Mouse (Mus musculus) lung, adult 2 months (tissue): ENCODE measurements around the gene Dnajc17. TPM values are rescaled to one million over a fixed set of nuclear protein-coding genes. Genes with fewer than 3 reads are reported as not detected.

Experiments
- DNase-seq: peaks from one replicate; pipeline ENCODE4 v3.0.0; 2022
- H3K4me1 ChIP-seq: fragments of 200-500 bp; 2 replicates; pipeline ENCODE4 v1.6.1; 2011; ENCODE audit warnings: low read length; ENCODE audit not compliant: control insufficient read depth, insufficient read depth
- H3K4me3 ChIP-seq: fragments of 200-500 bp; replicated peaks from 2 replicates; pipeline ENCODE3; 2011; ENCODE audit warnings: low read depth, mild to moderate bottlenecking, control low read depth, low read length; ENCODE audit errors: extremely low read depth
- CTCF ChIP-seq: fragments of 200-500 bp; IDR thresholded peaks from 2 replicates; pipeline ENCODE4 v1.5.1; 2011; ENCODE audit warnings: mild to moderate bottlenecking, low read length, control low read depth; ENCODE audit not compliant: insufficient read depth
- POLR2A ChIP-seq: fragments of 200-500 bp; IDR thresholded peaks from 2 replicates; pipeline ENCODE4 v1.6.1; 2011; ENCODE audit warnings: low read depth, mild to moderate bottlenecking, control low read depth, low read length, borderline replicate concordance; ENCODE audit errors: extremely low read depth
- WGBS: fragments of 180-500 bp; shearing (Covaris S2); methylation state at CpG from one replicate; pipeline ENCODE4 v1.1.7; 2018; 5-methylcytosine and 5-hydroxymethylcytosine counted together
- polyA plus RNA-seq: library from polyadenylated mRNA; depleted of rRNA; stranded (reverse); fragments of >200 nt; gene quantifications from 2 replicates; pipeline ENCODE4 v1.2.3, GENCODE M21; 2012; rRNA removed

Gene Dnajc17
- polyA plus RNA-seq, result 2.7 and 4.1 TPM in 2 replicates

DNA sequence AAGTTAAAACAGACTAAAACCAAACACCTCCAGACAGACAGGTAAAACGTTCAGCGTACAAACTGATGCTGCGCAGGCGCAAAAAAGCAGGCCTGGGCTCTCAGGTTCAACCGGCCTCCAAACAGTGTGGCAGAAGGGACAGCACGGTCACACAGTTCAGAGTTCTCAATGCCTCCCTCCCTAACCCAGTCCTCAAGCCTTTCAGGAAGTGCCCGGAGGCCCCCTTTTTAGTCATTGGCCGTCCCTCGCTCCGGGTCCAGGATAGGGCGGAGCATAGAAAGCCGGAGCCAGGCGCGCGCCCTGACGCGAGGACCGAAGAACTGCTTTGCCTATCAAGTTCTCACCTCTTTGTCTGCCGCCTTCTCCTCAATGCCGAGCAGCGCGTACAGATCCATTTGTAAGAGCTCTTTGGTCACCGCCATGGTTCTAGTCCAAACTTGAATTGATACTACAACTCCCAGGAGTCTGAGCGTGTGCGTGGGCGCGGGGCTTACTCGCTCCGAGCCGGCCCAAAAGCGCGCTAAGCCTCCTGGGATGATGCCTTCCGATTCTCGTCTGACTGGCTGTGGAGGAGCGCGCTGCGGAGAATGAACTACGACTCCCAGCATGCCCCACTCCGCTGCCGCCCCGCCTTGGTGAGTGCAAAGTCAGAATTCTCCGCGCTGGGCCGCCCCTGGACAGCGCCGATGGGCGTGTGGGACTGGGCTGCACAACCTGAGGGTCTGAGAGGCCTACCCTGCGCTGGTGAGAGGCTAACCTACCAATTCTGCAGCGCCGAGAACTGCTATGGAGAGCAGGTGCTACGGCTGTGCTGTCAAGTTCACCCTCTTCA, at the start of gene Dnajc17, which contains the start of gene Zfyve19:
Gene Dnajc17, minus strand, starts transcription at position 452 of the 832 bp plus-strand sequence.
Gene Zfyve19, plus strand, starts transcription at position 274 of the 832 bp plus-strand sequence.
- TF ChIP-seq POLR2A (peak; percentile 85; the same call in 1 of the 2 replicates), CTCF (no peak)
- DNase-seq, result peak; percentile 90
- WGBS, result under 1% methylated on average over 51 of the region's 51 CpGs
- H3K4me1 ChIP-seq, result peaks cover 2% of the 10 kb centered on the region; the same call in 1 of the 2 replicates
- peak within 1 kb of the TSS; percentile 94 for H3K4me3 ChIP-seq

DNA sequence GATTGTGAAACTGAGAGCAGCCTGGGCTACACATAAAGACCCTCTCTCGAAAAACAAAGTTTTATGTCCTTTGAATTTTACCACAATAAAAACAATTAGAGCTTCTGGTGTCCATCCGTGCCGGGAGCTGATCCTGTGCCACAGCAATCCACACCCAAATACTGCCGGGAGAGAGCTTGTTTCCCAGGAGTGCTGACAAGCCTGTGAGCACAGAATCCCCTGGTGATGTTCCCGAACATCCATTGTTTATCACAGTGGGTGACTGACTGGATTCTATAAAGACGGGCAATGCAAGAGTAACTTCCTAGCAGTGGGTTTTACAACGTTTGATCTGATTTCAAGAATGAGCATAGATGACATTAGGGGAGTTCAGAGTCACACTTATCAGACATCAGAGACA, 46.4 kb upstream of the Dnajc17 start:
- WGBS, result 23% methylated on average over 7 of the region's 7 CpGs
- DNase-seq, result no peak
- Histone ChIP-seq H3K4me3 (no peak overlapping the region), H3K4me1 (peaks cover 3% of the 10 kb centered on the region; the same call in 1 of the 2 replicates)
- TF ChIP-seq CTCF, result no peak
- TF ChIP-seq POLR2A, result no peak

DNA sequence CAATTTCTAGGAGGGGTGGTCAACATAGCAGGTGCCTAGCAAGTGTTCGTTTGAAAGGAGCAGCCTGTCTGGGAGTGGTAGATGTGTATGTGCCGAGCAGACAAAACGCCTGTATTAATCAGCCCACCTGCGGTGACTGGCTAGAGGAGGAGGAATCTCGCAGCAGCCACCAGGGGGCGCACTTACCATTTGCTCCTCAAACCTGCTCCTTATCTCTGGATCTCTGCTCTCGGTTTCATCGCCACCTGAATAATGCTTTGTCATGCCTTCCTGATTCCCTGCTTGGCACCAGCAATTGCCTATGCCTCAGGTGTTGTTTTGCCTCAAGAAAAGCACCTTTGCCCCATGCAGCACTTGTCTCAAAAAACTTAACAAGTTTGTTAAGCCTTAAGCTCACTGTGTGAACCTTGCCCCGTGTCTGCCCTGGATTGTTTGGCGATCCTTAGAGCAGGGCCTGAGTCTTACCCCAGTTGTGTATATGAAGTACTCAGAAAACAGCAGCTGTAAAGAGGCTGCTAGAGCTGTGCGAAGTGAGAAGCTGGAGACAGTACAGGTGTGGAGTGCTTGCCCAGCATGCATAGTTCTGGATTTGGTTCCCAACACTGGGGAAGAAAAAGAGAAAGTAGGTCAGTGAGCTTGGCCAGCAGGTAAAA, 42.4 kb upstream of the Dnajc17 start:
- Histone ChIP-seq H3K4me1 (peaks cover 3% of the 10 kb centered on the region; the same call in 1 of the 2 replicates), H3K4me3 (no peak overlapping the region)
- DNase-seq, result peak; percentile 83
- TF ChIP-seq CTCF (peak; percentile 93), POLR2A (no peak)
- 11% methylated on average over 11 of the region's 11 CpGs for WGBS

DNA sequence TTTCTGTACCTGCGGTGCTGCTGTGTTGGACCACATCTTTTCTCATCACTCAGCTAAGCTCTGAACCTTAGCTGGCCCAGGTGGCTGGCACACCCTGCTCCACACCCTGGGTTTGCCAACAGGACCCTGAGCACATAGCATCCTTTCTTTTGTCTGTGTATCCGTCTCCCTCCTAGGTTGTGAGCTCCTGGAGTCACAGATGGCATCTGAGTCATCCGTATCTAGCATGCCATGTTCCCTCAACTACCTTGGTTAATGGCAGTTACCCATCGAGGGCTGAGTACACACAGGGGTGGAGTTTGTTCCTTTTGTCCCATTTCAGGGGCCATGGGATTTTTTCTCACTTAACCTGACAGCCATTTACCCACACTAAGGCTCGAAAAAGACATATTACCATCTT, 41.8 kb upstream of the Dnajc17 start:
- 51% methylated on average over 5 of the region's 5 CpGs for WGBS
- H3K4me3 ChIP-seq, result no peak overlapping the region
- TF ChIP-seq POLR2A (no peak), CTCF (no peak)
- peaks cover 3% of the 10 kb centered on the region; the same call in 1 of the 2 replicates for H3K4me1 ChIP-seq
- DNase-seq, result no peak

DNA sequence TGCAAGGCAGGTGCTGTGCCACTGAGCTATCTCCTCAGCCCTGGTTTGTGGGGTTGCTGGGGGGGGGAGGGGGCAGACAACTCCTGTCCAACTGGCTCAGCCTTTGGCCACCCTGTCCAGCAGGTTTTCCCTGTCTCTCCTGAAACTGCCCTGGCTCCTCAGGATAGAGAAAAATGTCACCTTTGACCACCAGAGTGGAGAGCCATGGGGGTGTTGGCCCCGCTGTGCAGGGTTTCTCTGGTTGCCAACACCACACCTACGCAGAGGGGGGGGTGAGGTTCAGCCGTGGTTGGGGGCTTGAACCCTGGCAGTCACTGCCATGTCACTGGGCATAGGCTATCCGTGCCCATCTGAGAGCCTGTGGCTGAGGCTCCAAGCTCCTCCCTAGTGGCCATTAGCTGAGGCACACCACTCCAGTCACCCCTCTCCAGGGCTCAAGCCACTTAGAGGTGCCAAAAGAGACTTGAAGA, 41.0 kb upstream of the Dnajc17 start:
- no peak for TF ChIP-seq CTCF
- no peak for TF ChIP-seq POLR2A
- WGBS, result 37% methylated on average over 4 of the region's 4 CpGs
- DNase-seq, result peak; percentile 43
- Histone ChIP-seq H3K4me3 (no peak overlapping the region), H3K4me1 (peaks cover 3% of the 10 kb centered on the region; the same call in 1 of the 2 replicates)

DNA sequence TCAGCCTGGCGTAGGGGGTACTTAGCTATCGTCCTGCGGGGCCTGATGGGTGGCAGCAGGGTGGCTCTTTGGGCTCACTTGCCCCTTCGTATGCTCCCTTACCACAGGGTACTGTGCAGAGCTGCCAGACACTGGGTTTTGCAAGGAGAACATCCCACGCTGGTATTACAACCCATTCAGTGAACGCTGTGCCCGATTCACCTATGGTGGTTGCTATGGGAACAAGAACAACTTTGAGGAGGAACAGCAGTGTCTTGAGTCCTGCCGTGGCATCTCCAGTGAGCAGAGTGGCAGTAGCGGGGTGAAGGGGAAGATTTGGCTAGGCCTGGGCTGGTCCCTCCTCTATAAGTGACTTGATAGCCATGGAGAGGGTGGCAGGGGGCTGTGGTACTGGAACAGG, 39.3 kb upstream of the Dnajc17 start:
- 80% methylated on average over 9 of the region's 9 CpGs for WGBS
- TF ChIP-seq POLR2A (no peak), CTCF (no peak)
- Histone ChIP-seq H3K4me3 (no peak overlapping the region), H3K4me1 (peaks cover 3% of the 10 kb centered on the region; the same call in 1 of the 2 replicates)
- DNase-seq, result no peak

DNA sequence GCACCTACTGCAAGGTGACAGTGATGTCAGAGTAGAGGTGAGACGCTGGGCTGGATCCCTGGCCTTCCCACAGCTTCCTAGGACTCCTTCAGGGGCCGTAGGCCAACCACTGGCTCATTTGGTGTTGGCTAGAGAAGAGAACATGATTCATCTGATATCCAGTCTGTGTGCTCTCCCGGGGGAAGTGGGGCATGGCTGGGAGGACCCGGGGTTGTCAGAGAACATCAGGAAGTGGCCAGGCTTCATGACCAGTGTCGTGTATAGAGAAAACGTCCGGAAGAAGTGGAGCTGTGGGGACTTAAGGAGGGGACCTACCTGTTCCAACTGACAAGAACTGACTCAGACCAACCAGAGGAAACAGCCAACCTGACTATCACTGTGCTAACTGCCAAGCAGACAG, 36.7 kb upstream of the Dnajc17 start:
- 69% methylated on average over 7 of the region's 7 CpGs for WGBS
- DNase-seq, result no peak
- H3K4me1 ChIP-seq, result no peaks in the 10 kb centered on the region; the same call in 1 of the 2 replicates
- H3K4me3 ChIP-seq, result no peak overlapping the region
- TF ChIP-seq POLR2A (no peak), CTCF (no peak)

DNA sequence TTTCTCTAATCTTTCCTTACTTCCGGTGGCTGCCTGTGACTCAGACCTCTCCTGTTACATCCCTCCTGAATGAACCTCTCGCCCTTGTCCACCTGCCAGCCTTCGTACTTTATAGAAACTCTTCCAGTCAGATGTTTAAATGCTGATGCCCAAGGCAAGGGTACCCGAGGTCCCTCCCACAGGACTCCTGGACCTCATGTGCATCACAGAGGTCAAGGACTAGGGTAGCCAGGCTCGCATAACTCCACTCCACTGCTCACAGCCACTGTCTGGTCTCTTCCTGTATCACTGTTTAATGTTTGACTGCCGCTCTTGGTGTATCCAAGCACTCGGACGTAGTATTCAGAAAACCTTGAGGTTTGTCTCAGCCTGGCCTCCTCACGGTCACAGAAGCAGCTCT, 34.0 kb upstream of the Dnajc17 start:
- 49% methylated on average over 9 of the region's 9 CpGs for WGBS
- no peak for DNase-seq
- TF ChIP-seq CTCF (no peak), POLR2A (no peak)
- Histone ChIP-seq H3K4me1 (no peaks in the 10 kb centered on the region), H3K4me3 (no peak overlapping the region)

DNA sequence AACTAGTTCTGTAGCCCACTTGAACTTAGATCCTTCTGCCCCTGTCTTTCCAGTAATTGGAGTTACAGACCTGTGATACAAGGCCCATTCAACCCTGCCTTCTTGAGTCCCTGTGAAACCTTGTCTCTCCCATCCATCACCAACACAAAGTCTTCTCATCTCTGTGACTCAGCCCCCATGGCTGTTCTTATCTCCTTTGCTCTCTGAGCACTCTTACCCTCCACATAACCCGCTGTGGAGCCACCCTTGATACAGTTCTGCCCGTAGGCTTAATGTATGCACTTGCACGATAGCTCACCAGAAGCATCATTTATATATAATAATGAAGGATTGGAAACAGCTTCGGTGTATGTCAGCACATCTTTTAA, 32.2 kb upstream of the Dnajc17 start:
- no peak for DNase-seq
- Histone ChIP-seq H3K4me1 (no peaks in the 10 kb centered on the region), H3K4me3 (no peak overlapping the region)
- TF ChIP-seq POLR2A (no peak), CTCF (no peak)
- WGBS, result 82% methylated on average over 4 of the region's 4 CpGs
